11 mouse cellular contexts compared by ENCODE assay signal in genomic region chr14:61290664-61291063, GRCm38 (mm10). TPM values are rescaled to one million over a fixed set of nuclear protein-coding genes. Genes with fewer than 3 reads are reported as not detected.
DNase-seq lines count a peak whose midpoint lies in the region; ATAC-seq and TF ChIP-seq lines count a peak whose summit lies in the region.
"Had no signal": no experiment of that assay in that cellular context is flagged by ENCODE, and none has a peak within 500 bp of the region (broad histone marks: within the 10 kb centered on the region; RNA-seq: fewer than 3 reads in every experiment).

No protein-coding gene starts in this region.

- no peak overlapping the region for H3K27ac ChIP-seq in liver, adult 2 months (replicated peaks; ENCODE audit: insufficient read depth, low read depth, low read length)
- H3K27ac ChIP-seq in liver, embryonic 12.5 days = no peak overlapping the region
- no peak overlapping the region for H3K27ac ChIP-seq in midbrain, embryonic 16.5 days (ENCODE audit: low read length)
- H3K27ac ChIP-seq: hindbrain, postnatal 0 days; liver, embryonic 14.5 days had no signal

- no peaks in the 10 kb centered on the region; the same call in 1 of the 2 replicates for H3K27me3 ChIP-seq in liver, adult 2 months (ENCODE audit: control insufficient read depth, insufficient read depth, low read length)
- no peaks in the 10 kb centered on the region for H3K27me3 ChIP-seq in liver, embryonic 12.5 days (replicated peaks)
- H3K27me3 ChIP-seq in midbrain, embryonic 16.5 days (ENCODE audit: control insufficient read depth, insufficient read depth, low read depth, low read length) = no peaks in the 10 kb centered on the region

- no peaks in the 10 kb centered on the region for H3K79me2 ChIP-seq in liver, adult 2 months (ENCODE audit: control insufficient read depth, insufficient read depth, low read length)

- 33% methylated on average over 3 of the region's 3 CpGs for WGBS in liver, adult 2 months
- 64% methylated on average over 3 of the region's 3 CpGs for WGBS in liver, embryonic 12.5 days (ENCODE audit: insufficient replicate concordance)
- WGBS in midbrain, embryonic 16.5 days = 59% methylated on average over 3 of the region's 3 CpGs

- H3K4me3 ChIP-seq in liver, adult 2 months (ENCODE audit: insufficient read depth, low read depth, low read length) = no peak overlapping the region
- no peak overlapping the region for H3K4me3 ChIP-seq in liver, embryonic 12.5 days
- H3K4me3 ChIP-seq in midbrain, embryonic 16.5 days (ENCODE audit: low read depth, low read length) = no peak overlapping the region

- ATAC-seq in liver, embryonic 12.5 days = no peak
- no peak for ATAC-seq in midbrain, embryonic 16.5 days
- ATAC-seq: forebrain, postnatal 0 days; hindbrain, postnatal 0 days had no signal

- H3K36me3 ChIP-seq in liver, adult 2 months (ENCODE audit: control insufficient read depth, insufficient read depth, low read length) = no peaks in the 10 kb centered on the region
- no peaks in the 10 kb centered on the region for H3K36me3 ChIP-seq in liver, embryonic 12.5 days
- no peaks in the 10 kb centered on the region for H3K36me3 ChIP-seq in midbrain, embryonic 16.5 days (ENCODE audit: control insufficient read depth, insufficient read depth, low read length)

- no peak for TF ChIP-seq CTCF in liver, adult 2 months (IDR thresholded peaks at IDR 0.05; ENCODE audit: low read depth, low read length)

- no peaks in the 10 kb centered on the region for H3K9me3 ChIP-seq in liver, embryonic 12.5 days (replicated peaks)
- no peaks in the 10 kb centered on the region for H3K9me3 ChIP-seq in midbrain, embryonic 16.5 days (replicated peaks; ENCODE audit: control insufficient read depth, low read length, poor library complexity, severe bottlenecking)

- no peak for TF ChIP-seq POLR2A in liver, adult 2 months (IDR thresholded peaks at IDR 0.05; ENCODE audit: extremely low read depth, insufficient read depth, low read length)

- H3K4me2 ChIP-seq in liver, embryonic 12.5 days = no peak overlapping the region
- H3K4me2 ChIP-seq in midbrain, embryonic 16.5 days (ENCODE audit: low read length) = no peak overlapping the region

- DNase-seq in cerebellum, adult 9-11 months = peak; percentile 6
- no peak for DNase-seq in cerebellum, adult 11 months
- peak; percentile 34 for DNase-seq in liver, adult 2 months (ENCODE audit: extremely low read depth, low read depth, low spot score)
- peak; percentile 53 to 70 for DNase-seq in cerebellum, postnatal 25 days
- DNase-seq in ovary, adult 18-20 months (ENCODE audit: low spot score) = peak; percentile 24
- no peak for DNase-seq in natural killer cell, adult 2 months (ENCODE audit: low spot score in 2 of 2)
- DNase-seq: forebrain, postnatal 0 days had no signal

- H3K4me1 ChIP-seq in liver, adult 2 months (ENCODE audit: control insufficient read depth, insufficient read depth, low read length) = no peaks in the 10 kb centered on the region
- peaks cover 7% of the 10 kb centered on the region for H3K4me1 ChIP-seq in liver, embryonic 12.5 days
- H3K4me1 ChIP-seq in midbrain, embryonic 16.5 days (ENCODE audit: control insufficient read depth, insufficient read depth, low read length) = no peaks in the 10 kb centered on the region

- no peak overlapping the region for H3K9ac ChIP-seq in liver, adult 2 months (ENCODE audit: low read depth, low read length)
- no peak overlapping the region for H3K9ac ChIP-seq in liver, embryonic 12.5 days
- H3K9ac ChIP-seq in midbrain, embryonic 16.5 days (ENCODE audit: low read depth, low read length) = no peak overlapping the region
- H3K9ac ChIP-seq: forebrain, postnatal 0 days; liver, embryonic 14.5 days had no signal

RNA-seq across cellular contexts. Expression of gene Arl11, which starts 18.9 kb away (rescaled TPM):
- 0.28 and 0.40 TPM in 2 replicates for total RNA-seq in liver, adult 2 months (2014; rRNA removed)
- polyA plus RNA-seq in liver, adult 2 months (2012; rRNA removed) = 0.07 and 0.37 TPM in 2 replicates
- 1.1 TPM in 2 replicates for polyA plus RNA-seq in liver, embryonic 12.5 days (2016; fragmentation: Nextera tagmentation; extraction: Ambion mirVana)
- polyA plus RNA-seq in midbrain, embryonic 16.5 days (2015; fragmentation: Nextera tagmentation; extraction: Ambion mirVana) = 0.46 and 0.64 TPM in 2 replicates

RNA-seq across cellular contexts. Expression of gene Sgcg, which starts 32.4 kb away (rescaled TPM):
- 0.18 TPM in 1 of 2 replicates, not detected in the other for total RNA-seq in liver, adult 2 months (2014; rRNA removed)
- polyA plus RNA-seq in liver, adult 2 months (2012; rRNA removed) = not detected in 2 replicates
- 0.12 and 0.14 TPM in 2 replicates for polyA plus RNA-seq in liver, embryonic 12.5 days (2016; fragmentation: Nextera tagmentation; extraction: Ambion mirVana)
- 0.24 TPM in 1 of 2 replicates, not detected in the other for polyA plus RNA-seq in midbrain, embryonic 16.5 days (2015; fragmentation: Nextera tagmentation; extraction: Ambion mirVana)

Comparison
In these comparisons a context has a peak if more than half of its experiments do, and no peak if none do; other contexts are left out.
1. DNase-seq: peak in cerebellum, adult 9-11 months (single experiment), liver, adult 2 months (single experiment), cerebellum, postnatal 25 days (2 of 2) and ovary, adult 18-20 months (single experiment); none in cerebellum, adult 11 months (single experiment) and natural killer cell, adult 2 months (0 of 2).